Mouse (Mus musculus): ENCODE results near the gene Gm3839. TPM values are rescaled to one million over a fixed set of nuclear protein-coding genes. Genes with fewer than 3 reads are reported as not detected.

Gm3839 gene
- polyA plus RNA-seq (2012; rRNA removed) = 0.31 and 0.83 TPM in 2 replicates

GRCm38 (mm10) chr14:11356626-11357025 is at the start of gene Gm3839:
Gm3839 (minus strand) TSS chr14:11356726.

Other genes starting within 250 kb of the Gm3839 start
- gene Fhit, start 194.7 kb downstream of the Gm3839 start, polyA plus RNA-seq (2012; rRNA removed) = 3.2 and 3.4 TPM in 2 replicates
- 32.1 and 35.0 TPM in 2 replicates for gene Ptprg, start 196.8 kb upstream of the Gm3839 start, polyA plus RNA-seq (2012; rRNA removed)

Measured in central nervous system, embryonic 11.5 days (tissue).